Mouse (Mus musculus) heart, adult 2 months (tissue): ENCODE results near the gene Nell1. TPM values are rescaled to one million over a fixed set of nuclear protein-coding genes. Genes with fewer than 3 reads are reported as not detected.

ENCODE experiments used
- DNase-seq, 2 experiments: peaks; one replicate each; pipeline ENCODE4 v3.0.0; 2021
- H3K27ac ChIP-seq: fragments of 200-600 bp; 2 replicates; pipeline ENCODE4 v1.8.1; 2022
- H3K27me3 ChIP-seq: fragments of 200-500 bp; 2 replicates; pipeline ENCODE4 v1.6.1; 2012; ENCODE audit warnings: mild to moderate bottlenecking, low read length, inconsistent platforms, mixed read lengths; ENCODE audit not compliant: control insufficient read depth, insufficient read depth
- H3K36me3 ChIP-seq: fragments of 200-500 bp; 2 replicates; pipeline ENCODE4 v1.6.1; 2012; ENCODE audit warnings: low read length, inconsistent platforms; ENCODE audit not compliant: control insufficient read depth, insufficient read depth
- H3K4me1 ChIP-seq: fragments of 200-500 bp; 2 replicates; pipeline ENCODE4 v1.6.1; 2011; ENCODE audit warnings: low read length; ENCODE audit not compliant: control insufficient read depth, insufficient read depth
- H3K4me3 ChIP-seq: fragments of 200-600 bp; 2 replicates; pipeline ENCODE4 v1.8.1; 2022
- H3K79me2 ChIP-seq: fragments of 200-500 bp; replicated peaks from 2 replicates; pipeline ENCODE4 v1.6.1; 2012; ENCODE audit warnings: mild to moderate bottlenecking, inconsistent platforms, low read length, moderate library complexity, mixed read lengths; ENCODE audit not compliant: control insufficient read depth, insufficient read depth
- H3K9ac ChIP-seq: fragments of 200-500 bp; 2 replicates; pipeline ENCODE4 v1.6.1; 2012; ENCODE audit warnings: low read depth, mild to moderate bottlenecking, control low read depth, inconsistent platforms, low read length, mixed read lengths
- CTCF ChIP-seq: fragments of 200-600 bp; IDR thresholded peaks from 2 replicates; pipeline ENCODE4 v1.8.1; 2022; ENCODE audit warnings: antibody characterized with exemption, mild to moderate bottlenecking, moderate library complexity
- EP300 ChIP-seq: fragments of 200-500 bp; IDR thresholded peaks from 2 replicates; pipeline ENCODE4 v1.6.1; 2011; ENCODE audit warnings: low read depth, low read length, control low read depth; ENCODE audit not compliant: insufficient read depth
- POLR2A ChIP-seq: fragments of 200-500 bp; IDR thresholded peaks from 2 replicates; pipeline ENCODE4 v1.6.1; 2011; ENCODE audit warnings: mild to moderate bottlenecking, low read depth, low read length, control low read depth; ENCODE audit not compliant: insufficient read depth
- WGBS: fragments of 180-500 bp; shearing (Covaris S2); methylation state at CpG from one replicate; pipeline ENCODE4 v1.1.7; 2018; 5-methylcytosine and 5-hydroxymethylcytosine counted together
- intact Hi-C: fragments of 180-260 bp; cut with DNase I; formaldehyde crosslinking; loops from one replicate; pipeline ENCODE4 v1.15.1; 2025
- polyA plus RNA-seq: library from polyadenylated mRNA; depleted of rRNA; stranded (reverse); fragments of >200 nt; gene quantifications from 2 replicates; pipeline ENCODE4 v1.2.3, GENCODE M21; 2012
- total RNA-seq, 2 experiments: library from RNA; stranded (reverse); gene quantifications; 2 replicates each; pipeline ENCODE4 v1.2.3; 2021

The Nell1 gene
- total and polyA plus RNA-seq, 3 experiments = not detected

GRCm38 (mm10) chr7:50598890-50599289 is 624.2 kb downstream of the Nell1 start, which contains the start of gene 4933405O20Rik:
TSS of gene 4933405O20Rik (plus strand) at chr7:50599190.
- H3K9ac ChIP-seq = no peak within 1 kb of the TSS
- H3K4me3 ChIP-seq = no peak within 1 kb of the TSS
- 44% methylated on average over 3 of the region's 3 CpGs for WGBS
- H3K36me3 ChIP-seq = no peaks in the 10 kb centered on the region
- H3K27me3 ChIP-seq = no peaks in the 10 kb centered on the region
- no peak for TF ChIP-seq EP300
- TF ChIP-seq CTCF = no peak
- no peak for TF ChIP-seq POLR2A
- H3K4me1 ChIP-seq = no peaks in the 10 kb centered on the region
- DNase-seq = no peak
- H3K27ac ChIP-seq = no peak within 1 kb of the TSS
- intact Hi-C loops = no loop called here
- no peaks in the 10 kb centered on the region for H3K79me2 ChIP-seq

- H3K4me1 ChIP-seq = no peaks in the 10 kb centered on the region
- intact Hi-C loops = no loop called here
- 62% methylated on average over 2 of the region's 2 CpGs for WGBS
- H3K27me3 ChIP-seq = no peaks in the 10 kb centered on the region
- no peak for TF ChIP-seq POLR2A
- no peaks in the 10 kb centered on the region for H3K79me2 ChIP-seq
- no peak overlapping the region for H3K4me3 ChIP-seq
- no peak overlapping the region for H3K27ac ChIP-seq
- no peak overlapping the region for H3K9ac ChIP-seq
- no peaks in the 10 kb centered on the region for H3K36me3 ChIP-seq
- no peak for DNase-seq
Measured at GRCm38 (mm10) chr7:50614101-50614500, 639.4 kb downstream of the Nell1 start.

- WGBS = 29% methylated on average over 3 of the region's 3 CpGs
Measured at GRCm38 (mm10) chr7:50629186-50629585, 654.5 kb downstream of the Nell1 start.

GRCm38 (mm10) chr7:50633147-50633546 is 658.5 kb downstream of the Nell1 start:
- no peak overlapping the region for H3K27ac ChIP-seq
- no peak overlapping the region for H3K4me3 ChIP-seq
- no peak overlapping the region for H3K9ac ChIP-seq
- H3K4me1 ChIP-seq = no peaks in the 10 kb centered on the region
- no peaks in the 10 kb centered on the region for H3K27me3 ChIP-seq
- no peak for DNase-seq
- no peaks in the 10 kb centered on the region for H3K79me2 ChIP-seq
- no peak for TF ChIP-seq CTCF
- no peak for TF ChIP-seq POLR2A
- no peak for TF ChIP-seq EP300
- 72% methylated on average over 2 of the region's 2 CpGs for WGBS
- H3K36me3 ChIP-seq = no peaks in the 10 kb centered on the region
- intact Hi-C loops = no loop called here

More at GRCm38 (mm10) chr7:50629186-50629585, 654.5 kb downstream of the Nell1 start:
- H3K79me2 ChIP-seq = no peaks in the 10 kb centered on the region
- H3K36me3 ChIP-seq = no peaks in the 10 kb centered on the region
- no peaks in the 10 kb centered on the region for H3K27me3 ChIP-seq
- DNase-seq = no peak
- no peak overlapping the region for H3K9ac ChIP-seq
- no peak for TF ChIP-seq POLR2A
- H3K27ac ChIP-seq = no peak overlapping the region
- H3K4me1 ChIP-seq = no peaks in the 10 kb centered on the region
- H3K4me3 ChIP-seq = no peak overlapping the region
- intact Hi-C loops = no loop called here

- no peaks in the 10 kb centered on the region for H3K27me3 ChIP-seq
- no peak for DNase-seq
- no peak overlapping the region for H3K4me3 ChIP-seq
- no peaks in the 10 kb centered on the region for H3K36me3 ChIP-seq
- H3K27ac ChIP-seq = no peak overlapping the region
- H3K4me1 ChIP-seq = no peaks in the 10 kb centered on the region
- TF ChIP-seq CTCF = no peak
- 64% methylated on average over 4 of the region's 4 CpGs for WGBS
- no peaks in the 10 kb centered on the region for H3K79me2 ChIP-seq
- H3K9ac ChIP-seq = no peak overlapping the region
- intact Hi-C loops = no loop called here
Measured at GRCm38 (mm10) chr7:50672266-50672665, 697.6 kb downstream of the Nell1 start.

- H3K9ac ChIP-seq = no peak overlapping the region
- no peaks in the 10 kb centered on the region for H3K27me3 ChIP-seq
- intact Hi-C loops = no loop called here
- no peaks in the 10 kb centered on the region for H3K4me1 ChIP-seq
- 50% methylated on average over 1 of the region's 1 CpGs for WGBS
- H3K36me3 ChIP-seq = no peaks in the 10 kb centered on the region
- DNase-seq = no peak
- H3K79me2 ChIP-seq = no peaks in the 10 kb centered on the region
- TF ChIP-seq CTCF (no peak), POLR2A (no peak), EP300 (no peak)
- no peak overlapping the region for H3K27ac ChIP-seq
- no peak overlapping the region for H3K4me3 ChIP-seq
Measured at GRCm38 (mm10) chr7:50675444-50675843, 700.8 kb downstream of the Nell1 start.

GRCm38 (mm10) chr7:50677511-50677910 is 702.8 kb downstream of the Nell1 start:
- Histone ChIP-seq H3K4me1 (no peaks in the 10 kb centered on the region), H3K27ac (no peak overlapping the region), H3K27me3 (no peaks in the 10 kb centered on the region), H3K36me3 (no peaks in the 10 kb centered on the region), H3K79me2 (no peaks in the 10 kb centered on the region), H3K9ac (no peak overlapping the region), H3K4me3 (no peak overlapping the region)
- 40% methylated on average over 1 of the region's 1 CpGs for WGBS
- DNase-seq = no peak
- no peak for TF ChIP-seq CTCF
- intact Hi-C loops = no loop called here
